Mouse (Mus musculus): ENCODE data around the gene Bak1. TPM values are rescaled to one million over a fixed set of nuclear protein-coding genes. Genes with fewer than 3 reads are reported as not detected.

The Bak1 gene
- total RNA-seq, 2 experiments from 2014 or later, result 30.6 to 36.0 TPM

DNA sequence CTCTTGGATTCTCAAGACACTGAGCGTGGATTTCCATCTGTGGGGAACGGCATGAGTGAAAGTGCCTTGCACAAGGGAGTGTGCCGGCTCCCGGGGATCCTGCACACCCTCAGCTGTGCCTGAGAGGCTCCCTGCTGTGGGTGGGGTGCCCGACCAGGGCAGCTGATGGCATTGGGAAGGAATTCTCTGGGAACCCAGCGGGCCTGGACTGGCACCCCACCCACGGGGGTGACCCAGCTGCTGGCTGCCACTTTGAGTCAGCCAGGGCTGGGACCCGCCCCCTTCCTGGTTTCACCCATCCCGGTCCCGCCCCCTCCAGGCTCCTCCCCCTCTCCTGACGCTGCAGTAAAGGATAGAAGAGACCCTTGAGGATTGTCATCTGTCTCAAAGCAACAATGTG, 22.7 kb upstream of the Bak1 start:
- intact Hi-C loops (cut with DNase I), result no loop called here

GRCm38 (mm10) chr17:27050853-27051252, 22.0 kb upstream of the Bak1 start:
- DNase-seq, result no peak
- intact Hi-C loops (cut with DNase I), result no loop called here

More for the DNA sequence above, 22.7 kb upstream of the Bak1 start:
- DNase-seq, result peak; percentile 49 to 53

DNA sequence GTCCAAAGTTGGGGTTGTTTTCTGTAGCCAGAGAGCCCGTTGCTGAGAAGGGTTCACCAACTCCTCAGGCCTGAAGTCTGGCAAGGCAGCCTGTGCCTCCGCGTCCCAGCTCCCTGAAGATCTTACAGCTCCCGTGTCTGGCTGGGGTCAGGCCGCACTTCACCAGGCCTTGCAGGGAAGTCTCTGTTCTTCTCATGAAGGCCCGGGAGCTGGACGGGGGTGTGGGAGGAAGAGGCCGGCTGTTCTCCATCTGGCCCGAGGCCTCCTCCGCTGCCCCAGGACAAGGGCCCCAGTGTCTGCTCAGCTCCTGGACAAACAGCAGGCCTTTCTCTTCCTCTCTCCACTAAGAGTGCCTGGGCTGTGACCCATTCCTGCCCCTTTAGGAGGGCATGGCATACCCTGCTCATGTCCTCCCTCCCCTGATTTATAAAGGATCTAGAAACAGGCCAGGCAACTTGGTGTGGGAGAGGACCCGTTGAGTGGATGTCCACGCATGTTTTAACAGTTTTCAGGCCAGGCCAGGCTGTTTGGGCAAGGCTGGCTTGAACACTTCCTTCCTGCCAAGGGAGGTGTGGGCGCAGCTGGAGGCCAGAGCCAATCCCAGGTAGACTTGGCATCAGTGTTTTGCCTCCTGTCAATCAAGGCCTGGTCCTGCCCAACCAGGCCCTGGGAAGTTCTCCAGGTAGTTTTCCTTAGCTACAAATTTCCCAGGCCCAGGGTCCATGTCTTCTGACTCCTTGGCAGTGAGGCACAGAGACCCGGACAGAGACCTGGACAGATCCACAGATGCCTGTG, 19.8 kb upstream of the Bak1 start:
- intact Hi-C loops (cut with DNase I), result no loop called here
- DNase-seq, result peak; percentile 40 to 53

DNA sequence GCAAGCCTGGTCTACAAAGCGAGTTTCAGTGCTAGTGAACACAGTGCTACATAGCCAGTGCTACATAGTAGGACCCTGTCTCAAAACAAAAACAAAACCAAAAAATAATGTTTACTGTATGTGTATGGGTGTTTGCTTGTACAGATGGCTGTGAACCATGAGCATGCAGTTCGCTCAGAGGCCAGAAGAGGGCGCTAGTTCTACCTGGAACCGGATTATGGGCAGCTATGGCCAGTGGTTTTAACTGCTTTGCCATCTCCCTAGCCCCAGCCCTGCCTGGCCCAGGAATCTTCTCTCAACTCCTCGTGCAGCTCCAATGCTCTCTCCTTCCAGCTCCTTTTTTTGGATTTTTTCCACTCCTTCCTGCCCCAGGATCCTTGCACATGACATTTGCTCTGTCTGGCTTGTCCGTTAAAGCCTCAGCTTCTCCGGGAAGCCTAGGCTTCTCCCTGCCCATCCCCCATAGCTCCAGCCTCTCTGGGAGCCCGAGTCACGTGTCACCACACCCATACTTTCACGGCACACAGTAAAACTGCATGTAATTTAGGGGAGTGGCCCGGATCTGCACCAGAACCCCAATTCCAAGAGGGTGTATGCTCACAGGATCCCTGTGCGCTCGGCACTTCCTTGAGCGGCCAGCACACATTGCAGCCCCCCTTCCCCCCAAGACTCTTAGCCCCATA, 19.1 kb upstream of the Bak1 start:
- no peak for DNase-seq
- intact Hi-C loops (cut with DNase I), result no loop called here

DNA sequence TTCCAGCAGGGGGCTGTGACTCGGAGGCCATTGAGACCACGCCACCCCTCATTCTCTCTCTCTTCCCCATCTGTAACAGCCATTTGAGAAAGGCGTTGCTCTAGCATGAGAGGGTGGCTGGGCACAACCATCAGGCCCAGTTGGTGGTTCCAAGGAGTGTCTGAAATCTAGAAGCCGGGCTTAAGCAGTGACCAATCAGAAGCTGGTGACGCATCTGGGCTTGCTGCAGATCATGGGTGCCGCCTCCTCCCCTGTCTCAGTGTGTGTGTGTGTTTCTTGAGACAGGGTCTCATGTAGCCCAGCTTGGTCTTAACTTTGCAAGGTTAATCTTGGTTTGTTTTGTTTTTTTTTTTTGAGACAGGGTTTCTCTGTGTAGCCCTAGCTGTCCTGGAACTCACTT, 16.4 kb upstream of the Bak1 start:
- DNase-seq, result no peak

DNA sequence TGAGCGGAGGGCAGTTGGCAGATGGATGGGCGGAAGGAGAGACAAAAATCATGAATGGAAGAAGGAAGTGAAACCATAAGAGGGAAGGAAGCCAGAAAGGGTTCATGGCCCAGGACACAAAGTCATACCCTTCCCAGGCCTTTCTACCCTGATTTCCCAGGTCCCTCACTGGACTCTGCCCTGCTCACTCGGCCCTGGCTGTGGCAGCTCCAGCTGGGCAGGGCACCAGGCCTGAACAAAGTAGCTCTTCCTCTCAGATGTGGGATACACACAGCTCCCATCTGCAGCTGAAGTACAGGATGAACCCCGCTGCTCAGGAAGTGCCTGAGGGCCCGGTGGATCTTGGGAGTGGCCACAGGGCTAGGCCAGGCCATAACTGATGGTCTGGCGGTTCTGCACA, 14.0 kb upstream of the Bak1 start:
- intact Hi-C loops (cut with DNase I), result no loop called here
- no peak for DNase-seq

More for the DNA sequence above, 16.4 kb upstream of the Bak1 start:
- intact Hi-C loops (cut with DNase I), result no loop called here

DNA sequence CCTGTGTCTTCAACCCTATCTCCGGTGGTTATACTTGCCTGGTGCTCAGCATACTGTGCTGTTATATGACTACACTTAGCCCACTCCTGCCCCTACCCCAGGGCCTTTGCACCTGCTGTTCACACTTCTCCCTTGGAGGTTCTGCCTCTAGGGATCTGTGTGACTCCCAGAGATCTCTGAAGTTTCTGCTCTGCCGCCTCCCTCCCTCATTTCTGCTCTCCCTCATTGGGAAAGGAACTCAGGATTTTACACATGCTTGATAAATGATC, 12.9 kb upstream of the Bak1 start:
- DNase-seq, result no peak
- intact Hi-C loops (cut with DNase I), result no loop called here

- DNase-seq, result no peak
- intact Hi-C loops (cut with DNase I), result no loop called here
These were observed 12.4 kb upstream of the Bak1 start for GRCm38 (mm10) chr17:27041046-27041786.

DNA sequence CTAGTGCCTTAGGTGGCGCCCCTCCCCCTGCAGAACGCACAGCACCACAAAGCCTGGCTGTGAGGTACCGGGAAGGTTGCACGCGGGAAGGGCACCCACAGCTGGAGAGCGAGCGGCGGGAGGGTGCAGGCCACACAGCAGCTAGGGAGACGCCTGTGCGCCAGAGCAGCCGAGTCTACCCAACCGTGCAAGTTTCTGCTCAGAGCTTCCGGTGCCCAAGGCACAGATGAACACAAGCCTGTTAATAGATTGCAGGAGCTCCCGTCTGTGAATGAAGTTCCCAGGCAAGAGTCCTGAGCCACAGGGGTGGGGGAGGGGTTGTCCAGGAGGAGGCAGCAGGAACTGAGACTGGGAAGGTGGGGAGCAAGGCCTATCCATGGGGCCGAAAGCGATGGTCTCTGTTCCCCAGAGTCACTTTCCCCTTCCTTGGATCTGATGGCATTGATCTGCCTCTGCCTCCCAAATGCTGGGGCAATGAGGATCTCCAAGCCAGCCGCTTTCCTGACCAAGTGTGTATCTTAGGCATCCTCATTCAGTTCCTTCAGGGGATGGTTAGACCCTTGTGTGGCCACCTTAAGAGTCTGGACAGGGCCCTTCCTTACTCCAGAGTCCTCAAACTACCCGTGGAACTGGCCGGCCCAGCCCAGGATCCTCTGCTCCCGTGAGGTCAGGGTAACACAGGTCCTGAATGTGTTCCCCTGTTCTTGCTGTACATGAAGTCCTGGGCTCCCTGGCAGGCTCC, 11.7 kb upstream of the Bak1 start:
- intact Hi-C loops (cut with DNase I), result no loop called here
- no peak for DNase-seq

GRCm38 (mm10) chr17:27039432-27040102, 10.8 kb upstream of the Bak1 start:
- intact Hi-C loops (cut with DNase I), result loop anchor here (10.0 kb wide), 1 partner anchor 165 kb away; the partner anchor contains the start of gene Lemd2
- DNase-seq, result no peak

DNA sequence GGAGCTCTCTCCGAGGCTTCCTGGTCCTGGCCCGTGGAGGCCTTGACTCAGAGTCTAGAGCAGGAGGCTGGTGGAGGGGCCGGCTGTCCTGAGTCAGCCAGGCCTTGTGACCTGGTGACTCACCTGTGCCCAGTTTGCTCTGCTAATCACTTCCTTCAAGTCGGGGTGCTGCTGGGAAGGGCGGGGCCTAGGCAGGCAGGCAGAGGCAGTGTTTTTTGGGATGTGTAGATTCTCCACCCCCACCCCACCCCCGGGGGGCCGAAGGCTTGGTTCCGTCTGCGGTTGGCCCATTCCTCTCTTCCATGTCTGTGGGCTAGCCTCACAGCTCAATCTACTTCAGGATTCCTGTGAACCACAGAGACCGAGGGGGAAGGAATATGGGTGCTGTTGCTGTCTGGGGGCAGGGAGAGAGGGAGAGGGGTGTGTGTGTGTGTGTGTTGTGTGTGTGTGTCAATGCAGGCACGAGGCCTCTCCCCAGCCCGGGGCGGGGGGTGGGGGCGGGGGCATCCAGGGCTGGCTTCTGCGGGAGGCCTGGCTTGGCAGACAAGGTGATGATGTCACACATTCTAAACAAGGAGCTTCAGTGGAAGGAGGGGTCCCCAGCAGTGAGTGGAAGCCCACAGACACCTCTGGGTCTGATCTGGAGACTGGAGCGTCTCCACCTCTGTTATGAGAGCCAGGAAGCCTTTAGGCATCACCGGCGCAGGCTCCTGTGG, 9.7 kb upstream of the Bak1 start:
- no peak for DNase-seq
- intact Hi-C loops (cut with DNase I), result loop anchor here (10.0 kb wide), 1 partner anchor 166 kb away; the partner anchor contains the start of gene Lemd2

DNA sequence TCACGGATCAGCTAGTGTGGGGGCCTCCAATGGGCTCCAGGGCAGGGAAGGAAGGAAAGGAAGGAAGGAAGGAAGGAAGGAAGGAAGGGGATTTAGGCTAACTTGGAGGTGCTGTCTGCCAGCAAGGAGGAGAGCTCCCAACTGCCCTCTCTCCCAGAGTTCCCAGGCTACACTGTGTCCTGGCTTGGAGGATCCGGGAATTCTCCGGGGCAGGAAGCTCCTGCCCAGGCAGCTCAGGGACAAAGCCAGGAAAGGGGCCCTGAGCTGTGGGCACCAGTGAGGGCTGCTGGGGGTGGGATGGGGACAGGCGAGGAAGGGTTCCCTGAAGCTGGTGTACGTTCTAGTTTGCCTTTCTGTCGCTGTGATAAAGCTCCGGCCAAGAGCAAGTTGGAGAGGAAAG, 7.7 kb upstream of the Bak1 start:
- intact Hi-C loops (cut with DNase I), result loop anchor here (10.0 kb wide), 1 partner anchor 168 kb away; the partner anchor contains the start of gene Lemd2
- no peak for DNase-seq

DNA sequence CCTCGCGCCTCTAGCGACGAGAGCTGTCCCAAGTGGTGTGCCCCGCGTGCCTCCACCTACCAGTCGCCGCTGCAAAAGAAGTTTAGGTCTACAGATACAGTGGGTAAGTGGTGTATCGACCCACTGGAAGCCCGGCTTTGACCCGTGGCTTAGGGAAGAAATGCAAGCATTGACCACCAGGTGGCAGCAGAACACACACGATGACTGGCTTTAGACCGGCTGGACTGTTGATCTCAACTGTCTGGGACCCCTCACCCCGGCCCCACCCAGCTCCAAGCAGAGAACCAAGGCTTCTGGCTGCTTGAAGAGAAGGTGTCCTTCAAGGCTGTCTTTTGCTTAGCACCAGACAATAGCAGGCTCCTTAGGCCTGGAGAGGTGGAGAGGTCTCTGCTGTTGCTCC, 4.1 kb upstream of the Bak1 start:
- intact Hi-C loops (cut with DNase I), result loop anchor here (1.0 to 10.0 kb wide), 4 partner anchors 52 to 484 kb away; partner anchors contain the start of gene Lemd2
- DNase-seq, result peak; percentile 83 to 90

GRCm38 (mm10) chr17:27032328-27032727, 3.5 kb upstream of the Bak1 start:
- intact Hi-C loops (cut with DNase I), result loop anchor here (2.0 to 10.0 kb wide), 3 partner anchors 92 to 485 kb away; partner anchors contain the start of gene Lemd2
- no peak for DNase-seq

DNA sequence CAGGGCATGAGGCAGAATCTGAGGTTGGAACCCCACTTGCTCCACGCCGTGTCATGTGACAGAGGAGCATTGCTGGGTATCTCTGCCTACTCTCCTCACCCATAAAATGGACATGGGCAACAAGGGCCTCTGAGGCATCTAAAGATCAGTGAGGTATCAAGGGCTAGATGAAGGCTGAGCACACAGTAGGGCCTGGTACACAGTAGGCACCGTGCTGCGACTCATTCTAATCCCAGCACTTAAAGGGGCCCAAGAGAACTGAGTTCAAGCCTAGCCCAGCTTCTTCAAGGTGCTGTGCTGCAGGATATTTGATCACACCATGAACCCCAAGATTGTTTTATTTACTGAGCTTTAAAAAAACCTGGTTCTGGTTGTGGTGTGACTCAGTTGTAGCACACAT, 2.1 kb upstream of the Bak1 start:
- no peak for DNase-seq
- intact Hi-C loops (cut with DNase I), result loop anchor here (5.0 to 10.0 kb wide), 2 partner anchors 174 to 486 kb away; partner anchors contain the start of gene Lemd2

DNA sequence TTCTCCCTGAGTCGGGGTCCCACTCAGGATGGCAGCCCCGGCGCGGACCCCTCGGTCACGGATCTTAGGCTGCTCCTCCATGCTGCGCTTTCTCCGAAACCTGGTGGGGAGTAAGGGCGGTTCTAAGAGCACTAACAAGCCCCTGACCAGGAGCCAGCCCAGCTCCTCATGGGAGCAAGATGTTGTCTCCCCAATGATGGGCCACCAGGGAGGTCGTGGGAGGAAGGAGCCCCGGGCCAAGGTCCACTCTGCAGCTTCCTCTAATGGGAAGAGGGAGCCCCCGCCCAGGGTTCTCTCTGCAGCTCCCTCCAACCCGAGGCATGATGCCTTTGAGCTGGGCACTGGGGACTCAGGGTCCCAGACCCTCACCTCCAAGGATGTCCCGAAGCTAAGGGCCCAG, 622 bp upstream of the Bak1 start:
- no peak for DNase-seq
- intact Hi-C loops (cut with DNase I), result loop anchor here (5.0 kb wide), 1 partner anchor 97 kb away; the partner anchor contains the start of gene Phf1

- intact Hi-C loops (cut with DNase I), result loop anchor here (5.0 kb wide), 1 partner anchor 96 kb away; the partner anchor contains the start of gene Phf1
- peak; percentile 90 to 94 for DNase-seq
These were observed 469 bp downstream of the Bak1 start for GRCm38 (mm10) chr17:27028284-27028795.

DNA sequence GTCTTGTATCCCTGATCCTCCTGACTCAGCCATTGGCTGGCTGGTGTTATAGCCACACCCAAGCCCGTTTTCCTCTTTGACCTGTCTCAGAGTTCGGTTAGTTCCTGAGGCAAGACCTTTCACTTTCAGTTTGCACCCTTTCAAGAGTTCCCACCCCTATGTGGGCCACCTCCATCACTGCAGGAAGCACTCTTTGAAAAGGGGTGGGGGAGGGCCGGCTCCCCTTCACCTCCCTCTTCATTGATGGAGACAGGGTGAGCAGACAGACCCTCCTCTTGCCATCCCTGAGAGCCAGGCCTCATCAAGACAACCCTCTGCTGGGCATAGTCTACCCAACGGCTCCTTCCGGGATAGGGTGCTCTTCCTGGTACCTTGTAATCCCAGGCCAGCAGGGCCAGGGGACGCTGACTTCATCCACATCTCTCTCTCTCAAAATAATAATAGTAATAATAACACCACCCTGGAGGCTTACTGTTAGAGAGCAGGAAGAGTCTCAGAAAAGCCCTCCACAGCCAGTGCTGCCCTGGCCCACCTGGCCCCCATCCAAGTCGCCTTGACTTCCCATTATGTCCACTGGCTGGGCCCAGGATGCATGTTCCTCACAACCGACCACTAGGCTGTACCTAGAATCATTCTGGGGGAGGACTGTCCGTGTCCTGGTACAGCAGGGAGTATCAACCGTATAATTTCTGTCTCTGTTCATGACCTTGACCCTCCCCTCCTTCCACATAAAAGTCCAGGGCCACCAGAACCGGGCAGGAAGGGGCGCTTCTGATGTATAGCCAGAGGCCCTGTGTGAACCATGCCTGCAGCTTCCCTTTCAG, 1.1 kb downstream of the Bak1 start:
- intact Hi-C loops (cut with DNase I), result loop anchor here (5.0 kb wide), 1 partner anchor 95 kb away; the partner anchor contains the start of gene Phf1
- peak; percentile 50 to 61 for DNase-seq

All from heart, postnatal 14 days (tissue).